Mouse (Mus musculus) lung, embryonic 16.5 days (tissue): ENCODE measurements at regions not wholly inside any gene's neighbourhood (a gene's known extent, or its start where the extent isn't known, plus 50 kb on each side); places are given as distances from the start of the nearest gene placed in this dataset.

ENCODE experiments used
- ATAC-seq: fragments of 200-750 bp; cut with Nextera tagmentation; 2 replicates; pipeline ENCODE4 v1.8.0; 2017; ENCODE audit warnings: low read depth, mild to moderate bottlenecking, moderate library complexity
- H3K27ac ChIP-seq: fragments of 300-500 bp; sonication (generic); 2 replicates; pipeline ENCODE4 v1.5.1; 2014; ENCODE audit warnings: mild to moderate bottlenecking, control low read depth, low read length
- H3K27me3 ChIP-seq: fragments of 300-500 bp; sonication (generic); 2 replicates; pipeline ENCODE4 v1.6.1; 2014; ENCODE audit warnings: low read depth, low read length, mixed read lengths; ENCODE audit not compliant: control insufficient read depth, insufficient read depth
- H3K36me3 ChIP-seq: fragments of 300-500 bp; sonication (generic); 2 replicates; pipeline ENCODE4 v1.6.1; 2014; ENCODE audit warnings: low read length; ENCODE audit not compliant: control insufficient read depth, insufficient read depth
- H3K4me1 ChIP-seq: fragments of 300-500 bp; sonication (generic); replicated peaks from 2 replicates; pipeline ENCODE4 v1.6.1; 2014; ENCODE audit warnings: low read length, mixed read lengths; ENCODE audit not compliant: control insufficient read depth, insufficient read depth
- H3K4me2 ChIP-seq: fragments of 300-500 bp; sonication (generic); 2 replicates; pipeline ENCODE4 v1.6.1; 2014; ENCODE audit warnings: low read depth, low read length, control low read depth
- H3K4me3 ChIP-seq: fragments of 300-500 bp; sonication (generic); 2 replicates; pipeline ENCODE4 v1.5.1; 2014; ENCODE audit warnings: mild to moderate bottlenecking, low read length, control low read depth
- H3K9ac ChIP-seq: fragments of 300-500 bp; sonication (generic); 2 replicates; pipeline ENCODE4 v1.6.1; 2014; ENCODE audit warnings: low read length, control low read depth
- H3K9me3 ChIP-seq: fragments of 300-500 bp; sonication (generic); 2 replicates; pipeline ENCODE4 v1.6.1; 2016; ENCODE audit warnings: low read length; ENCODE audit not compliant: control insufficient read depth
- WGBS: fragments of 180-500 bp; shearing (Covaris S2); extraction: QIAGEN DNeasy Blood & Tissue Kit; methylation state at CpG from one replicate; pipeline ENCODE4 v1.1.7; 2014; 5-methylcytosine and 5-hydroxymethylcytosine counted together

GRCm38 (mm10) chr1:90690591-90691116, 87.9 kb downstream of the Cops8 start:
- peaks cover 8% of the 10 kb centered on the region for H3K4me1 ChIP-seq
- peak overlapping the region; percentile 88 for H3K27ac ChIP-seq
- no peak overlapping the region for H3K9ac ChIP-seq
- WGBS: 38% methylated on average over 4 of the region's 4 CpGs
- no peaks in the 10 kb centered on the region for H3K36me3 ChIP-seq
- H3K9me3 ChIP-seq: no peaks in the 10 kb centered on the region
- no peaks in the 10 kb centered on the region for H3K27me3 ChIP-seq
- no peak overlapping the region for H3K4me3 ChIP-seq
- no peak overlapping the region for H3K4me2 ChIP-seq
- peak; percentile 88 for ATAC-seq

- Histone ChIP-seq H3K36me3 (no peaks in the 10 kb centered on the region), H3K4me3 (no peak overlapping the region), H3K4me1 (peaks cover 8% of the 10 kb centered on the region), H3K9ac (no peak overlapping the region), H3K4me2 (no peak overlapping the region), H3K9me3 (no peaks in the 10 kb centered on the region), H3K27me3 (no peaks in the 10 kb centered on the region), H3K27ac (peak overlapping the region; percentile 88)
- ATAC-seq: peak; percentile 90
- WGBS: 43% methylated on average over 6 of the region's 6 CpGs
Observed at GRCm38 (mm10) chr1:90691157-90691594, 88.4 kb downstream of the Cops8 start.

GRCm38 (mm10) chr1:90692851-90693250, 90.1 kb downstream of the Cops8 start:
- ATAC-seq: no peak

GRCm38 (mm10) chr1:90694761-90695160, 92.0 kb downstream of the Cops8 start:
- H3K27ac ChIP-seq: no peak overlapping the region
- H3K4me2 ChIP-seq: no peak overlapping the region
- H3K4me1 ChIP-seq: peaks cover 8% of the 10 kb centered on the region
- ATAC-seq: no peak
- H3K36me3 ChIP-seq: no peaks in the 10 kb centered on the region
- no peak overlapping the region for H3K4me3 ChIP-seq
- no peaks in the 10 kb centered on the region for H3K9me3 ChIP-seq
- no peaks in the 10 kb centered on the region for H3K27me3 ChIP-seq
- WGBS: 96% methylated on average over 3 of the region's 3 CpGs
- no peak overlapping the region for H3K9ac ChIP-seq

More at GRCm38 (mm10) chr1:90692851-90693250, 90.1 kb downstream of the Cops8 start:
- Histone ChIP-seq H3K27me3 (no peaks in the 10 kb centered on the region), H3K4me3 (no peak overlapping the region), H3K4me1 (peaks cover 8% of the 10 kb centered on the region), H3K27ac (no peak overlapping the region), H3K9ac (no peak overlapping the region), H3K36me3 (no peaks in the 10 kb centered on the region), H3K9me3 (no peaks in the 10 kb centered on the region), H3K4me2 (no peak overlapping the region)
- WGBS: 50% methylated on average over 1 of the region's 1 CpGs

- Histone ChIP-seq H3K4me1 (peaks cover 8% of the 10 kb centered on the region), H3K27ac (no peak overlapping the region), H3K9ac (no peak overlapping the region), H3K27me3 (no peaks in the 10 kb centered on the region), H3K4me2 (no peak overlapping the region), H3K4me3 (no peak overlapping the region), H3K36me3 (no peaks in the 10 kb centered on the region), H3K9me3 (no peaks in the 10 kb centered on the region)
- WGBS: 42% methylated on average over 10 of the region's 10 CpGs
- ATAC-seq: no peak
Observed at GRCm38 (mm10) chr1:90695166-90695749, 92.5 kb downstream of the Cops8 start.

GRCm38 (mm10) chr1:90696000-90696399, 93.2 kb downstream of the Cops8 start:
- H3K36me3 ChIP-seq: no peaks in the 10 kb centered on the region
- H3K4me1 ChIP-seq: peaks cover 8% of the 10 kb centered on the region
- H3K4me3 ChIP-seq: no peak overlapping the region
- no peak overlapping the region for H3K4me2 ChIP-seq
- H3K9ac ChIP-seq: no peak overlapping the region
- no peak for ATAC-seq
- no peaks in the 10 kb centered on the region for H3K9me3 ChIP-seq
- H3K27ac ChIP-seq: no peak overlapping the region
- 82% methylated on average over 1 of the region's 1 CpGs for WGBS
- no peaks in the 10 kb centered on the region for H3K27me3 ChIP-seq

- Histone ChIP-seq H3K9me3 (no peaks in the 10 kb centered on the region), H3K4me3 (no peak overlapping the region), H3K36me3 (no peaks in the 10 kb centered on the region), H3K4me2 (no peak overlapping the region), H3K27ac (no peak overlapping the region), H3K27me3 (no peaks in the 10 kb centered on the region), H3K9ac (no peak overlapping the region), H3K4me1 (0 out of 2 replicates have a peak, but pooled peaks cover 3% of the 10 kb centered on the region)
- ATAC-seq: no peak; the same call in 1 of the 2 replicates
- 84% methylated on average over 3 of the region's 3 CpGs for WGBS
Observed at GRCm38 (mm10) chr1:90697056-90697596, 94.3 kb downstream of the Cops8 start.

GRCm38 (mm10) chr1:90698618-90699017, 95.8 kb downstream of the Cops8 start:
- no peaks in the 10 kb centered on the region for H3K9me3 ChIP-seq
- no peak overlapping the region for H3K27ac ChIP-seq
- H3K4me3 ChIP-seq: no peak overlapping the region
- no peak overlapping the region for H3K9ac ChIP-seq
- H3K4me2 ChIP-seq: no peak overlapping the region
- WGBS: 71% methylated on average over 2 of the region's 2 CpGs
- H3K27me3 ChIP-seq: no peaks in the 10 kb centered on the region
- H3K36me3 ChIP-seq: no peaks in the 10 kb centered on the region
- ATAC-seq: no peak
- no peaks in the 10 kb centered on the region for H3K4me1 ChIP-seq

- Histone ChIP-seq H3K36me3 (no peaks in the 10 kb centered on the region), H3K4me3 (no peak overlapping the region), H3K9me3 (no peaks in the 10 kb centered on the region), H3K4me1 (no peaks in the 10 kb centered on the region), H3K4me2 (no peak overlapping the region), H3K27me3 (no peaks in the 10 kb centered on the region), H3K27ac (no peak overlapping the region), H3K9ac (no peak overlapping the region)
- WGBS: 61% methylated on average over 1 of the region's 1 CpGs
- no peak for ATAC-seq
Observed at GRCm38 (mm10) chr1:90701756-90702155, 99.0 kb downstream of the Cops8 start.
